Mouse (Mus musculus) MEL (cell line): Measurements from ENCODE around the gene Raver1.

Experiments
- CTCF ChIP-seq, 3 experiments: IDR thresholded peaks in 2 of 3; conservative IDR thresholded peaks in 1 of 3; 2 replicates each; pipeline ENCODE4 v1.5.1; 2011 to 2012; ENCODE audit warnings: low read length in 3 of 3, low read depth in 2 of 3, mild to moderate bottlenecking in 2 of 3, improper control_type of control experiment in 1 of 3, inconsistent platforms in 1 of 3, mixed read lengths in 1 of 3, moderate library complexity in 1 of 3; ENCODE audit not compliant: control insufficient read depth in 1 of 3, insufficient read depth in 1 of 3, poor library complexity in 1 of 3, severe bottlenecking in 1 of 3
- EP300 ChIP-seq, 2 experiments: IDR thresholded peaks; 2 replicates each; pipeline ENCODE4 v1.6.1; 2011; ENCODE audit warnings: improper control_type of control experiment in 2 of 2, low read length in 2 of 2, low read depth in 1 of 2, mild to moderate bottlenecking in 1 of 2
- MAX ChIP-seq: IDR thresholded peaks from 2 replicates; pipeline ENCODE4 v1.6.1; 2011; ENCODE audit warnings: low read length, improper control_type of control experiment
- MAZ ChIP-seq: IDR thresholded peaks from 2 replicates; pipeline ENCODE4 v1.6.1; 2012; ENCODE audit warnings: low read depth, mild to moderate bottlenecking, inconsistent platforms, low read length, improper control_type of control experiment
- NELFE ChIP-seq: IDR thresholded peaks from 2 replicates; pipeline ENCODE4 v1.6.1; 2011; ENCODE audit warnings: low read depth, low read length, improper control_type of control experiment
- POLR2A ChIP-seq, 2 experiments: IDR thresholded peaks; 2 replicates each; pipeline ENCODE4 v1.6.1; 2011 to 2012; ENCODE audit warnings: low read length in 2 of 2, mild to moderate bottlenecking in 2 of 2, control low read depth in 1 of 2, improper control_type of control experiment in 1 of 2, low read depth in 1 of 2, moderate library complexity in 1 of 2; ENCODE audit not compliant: control insufficient read depth in 1 of 2, insufficient read depth in 1 of 2, poor library complexity in 1 of 2
- POLR2AphosphoS2 ChIP-seq: IDR thresholded peaks from 2 replicates; pipeline ENCODE4 v1.6.1; 2011; ENCODE audit warnings: low read length, improper control_type of control experiment
- POLR2AphosphoS5 ChIP-seq: IDR thresholded peaks from 2 replicates; pipeline ENCODE4 v1.6.1; 2012; ENCODE audit warnings: low read depth, borderline replicate concordance, mild to moderate bottlenecking, inconsistent platforms, low read length, moderate library complexity, mixed read lengths
- SIN3A ChIP-seq: IDR thresholded peaks from 2 replicates; pipeline ENCODE4 v1.6.1; 2012; ENCODE audit warnings: low read length, improper control_type of control experiment, inconsistent platforms
- USF1 ChIP-seq: IDR thresholded peaks from 2 replicates; pipeline ENCODE4 v1.6.1; 2014; ENCODE audit warnings: low read depth, mild to moderate bottlenecking, inconsistent platforms, low read length, improper control_type of control experiment, moderate library complexity
- ZNF384 ChIP-seq: IDR thresholded peaks from 2 replicates; pipeline ENCODE4 v1.6.1; 2012; ENCODE audit warnings: low read depth, mild to moderate bottlenecking, inconsistent platforms, low read length, improper control_type of control experiment

- TF ChIP-seq EP300 (IDR thresholded peaks at IDR 0.05; ENCODE audit: low read depth in 1 of 2, low read length in 2 of 2) (no peak), POLR2AphosphoS5 (no peak), MAX (no peak), POLR2A (IDR thresholded peaks at IDR 0.05; ENCODE audit: control insufficient read depth in 1 of 2, insufficient read depth in 1 of 2, low read depth in 1 of 2, low read length in 2 of 2, poor library complexity in 1 of 2) (no peak), MAZ (no peak), POLR2AphosphoS2 (no peak), NELFE (no peak), CTCF (IDR thresholded peaks at IDR 0.05 in 2 of 3, conservative IDR thresholded peaks at IDR 0.05 in 1 of 3; ENCODE audit: control insufficient read depth in 1 of 3, insufficient read depth in 1 of 3, low read depth in 2 of 3, low read length in 3 of 3, poor library complexity in 1 of 3, severe bottlenecking in 1 of 3) (no peak), USF1 (no peak), SIN3A (no peak), ZNF384 (no peak)
Measured at GRCm38 (mm10) chr9:21037481-21037891, 54.3 kb downstream of the Raver1 start.
